Mouse (Mus musculus): ENCODE measurements around the gene Zdhhc23. TPM values are rescaled to one million over a fixed set of nuclear protein-coding genes. Genes with fewer than 3 reads are reported as not detected.

The Zdhhc23 gene
- total and polyA plus RNA-seq, 3 experiments = 3.8 to 53.3 (median 7.8) TPM

DNA sequence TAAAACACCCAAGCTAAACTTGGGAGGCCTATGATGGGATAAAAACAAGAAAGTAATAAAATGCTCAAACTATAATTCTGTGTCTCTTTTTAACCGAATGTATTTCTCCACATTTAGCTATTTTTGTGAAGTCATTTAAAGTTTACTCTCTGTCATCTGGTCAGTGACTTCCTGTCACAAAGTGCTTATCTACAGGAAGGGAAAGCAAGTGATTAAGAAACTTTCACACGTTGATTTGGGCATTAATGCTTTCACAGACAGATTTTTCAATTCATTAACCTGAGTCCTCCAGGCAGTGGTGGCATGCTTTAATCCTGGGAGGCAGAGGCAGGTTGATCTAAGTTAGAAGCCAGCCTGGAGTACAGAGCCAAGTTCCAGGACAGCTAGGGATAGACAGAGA, 49.7 kb upstream of the Zdhhc23 start:
- Histone ChIP-seq H3K27ac (ENCODE audit: control insufficient read depth, low read depth, low read length) (no peak overlapping the region), H3K36me3 (ENCODE audit: control insufficient read depth in 1 of 2, insufficient read depth in 2 of 2, low read length in 2 of 2) (peaks cover 0 to 19% of the 10 kb centered on the region in 2 experiments; a peak in 2 of 4 replicates), H3K27me3 (ENCODE audit: control insufficient read depth in 1 of 2, insufficient read depth in 2 of 2, low read length in 2 of 2) (no peaks in the 10 kb centered on the region), H3K4me3 (ENCODE audit: control insufficient read depth in 1 of 2, insufficient read depth in 1 of 2, low read depth in 2 of 2, low read length in 2 of 2) (no peak overlapping the region), H3K4me1 (ENCODE audit: control insufficient read depth in 1 of 2, insufficient read depth in 2 of 2, low read length in 2 of 2) (peaks cover 0 to 6% of the 10 kb centered on the region in 2 experiments; a peak in 2 of 4 replicates), H3K79me2 (ENCODE audit: control insufficient read depth, insufficient read depth, low read length, poor library complexity) (no peaks in the 10 kb centered on the region), H3K9ac (ENCODE audit: control insufficient read depth, low read depth, low read length, poor library complexity, severe bottlenecking) (no peak overlapping the region), H3K9me3 (replicated peaks; ENCODE audit: insufficient read depth, low read length) (no peaks in the 10 kb centered on the region)
- peak; percentile 37 for DNase-seq (ENCODE audit: low read depth, low spot score)
- TF ChIP-seq GATA1 (IDR thresholded peaks at IDR 0.05; ENCODE audit: low read depth, low read length) (peak; percentile 80), MEF2A (IDR thresholded peaks at IDR 0.05; ENCODE audit: extremely low read depth, insufficient replicate concordance, low read depth, low read length, poor library complexity, severe bottlenecking) (no peak), EP300 (IDR thresholded peaks at IDR 0.05; ENCODE audit: low read depth in 1 of 2, low read length in 2 of 2) (peak; percentile 46 to 49; a peak in 1 of 4 replicates), RCOR1 (IDR thresholded peaks at IDR 0.05; ENCODE audit: low read depth, low read length) (peak; percentile 80), ETS1 (IDR thresholded peaks at IDR 0.05; ENCODE audit: low read depth, low read length) (peak; percentile 82)

- no peak overlapping the region for H3K9ac ChIP-seq (ENCODE audit: control insufficient read depth, low read depth, low read length, poor library complexity, severe bottlenecking)
- H3K9me3 ChIP-seq (replicated peaks; ENCODE audit: insufficient read depth, low read length) = no peaks in the 10 kb centered on the region
- DNase-seq (ENCODE audit: low read depth, low spot score) = no peak
- peaks cover 0 to 6% of the 10 kb centered on the region in 2 experiments; a peak in 2 of 4 replicates for H3K4me1 ChIP-seq (ENCODE audit: control insufficient read depth in 1 of 2, insufficient read depth in 2 of 2, low read length in 2 of 2)
- H3K27ac ChIP-seq (ENCODE audit: control insufficient read depth, low read depth, low read length) = no peak overlapping the region
- TF ChIP-seq MXI1 (IDR thresholded peaks at IDR 0.05; ENCODE audit: low read depth, low read length) (no peak), ELF1 (IDR thresholded peaks at IDR 0.05; ENCODE audit: low read depth, low read length) (no peak)
- no peaks in the 10 kb centered on the region for H3K27me3 ChIP-seq (ENCODE audit: control insufficient read depth in 1 of 2, insufficient read depth in 2 of 2, low read length in 2 of 2)
- H3K36me3 ChIP-seq (ENCODE audit: control insufficient read depth in 1 of 2, insufficient read depth in 2 of 2, low read length in 2 of 2) = peaks cover 0 to 16% of the 10 kb centered on the region in 2 experiments; a peak in 2 of 4 replicates
- no peaks in the 10 kb centered on the region for H3K79me2 ChIP-seq (ENCODE audit: control insufficient read depth, insufficient read depth, low read length, poor library complexity)
- no peak overlapping the region for H3K4me3 ChIP-seq (ENCODE audit: control insufficient read depth in 1 of 2, insufficient read depth in 1 of 2, low read depth in 2 of 2, low read length in 2 of 2)
These were observed 47.2 kb upstream of the Zdhhc23 start for GRCm38 (mm10) chr16:44026822-44027221.

- no peak for TF ChIP-seq POLR2AphosphoS2 (IDR thresholded peaks at IDR 0.05; ENCODE audit: low read length)
- TF ChIP-seq CHD1 (IDR thresholded peaks at IDR 0.05; ENCODE audit: low read depth, low read length) = no peak
- TF ChIP-seq MAFK (IDR thresholded peaks at IDR 0.05; ENCODE audit: borderline replicate concordance, low read depth, low read length) = no peak
- no peak for TF ChIP-seq RAD21 (IDR thresholded peaks at IDR 0.05; ENCODE audit: low read depth, low read length)
- TF ChIP-seq MAX (IDR thresholded peaks at IDR 0.05; ENCODE audit: low read length) = no peak
- TF ChIP-seq HCFC1 (IDR thresholded peaks at IDR 0.05; ENCODE audit: low read depth, low read length) = no peak
- no peak for TF ChIP-seq NRF1 (IDR thresholded peaks at IDR 0.05; ENCODE audit: insufficient read depth, low read depth, low read length, poor library complexity, severe bottlenecking)
- no peak for TF ChIP-seq UBTF (IDR thresholded peaks at IDR 0.05; ENCODE audit: borderline replicate concordance, insufficient read depth, low read depth, low read length)
- TF ChIP-seq ZNF384 (IDR thresholded peaks at IDR 0.05; ENCODE audit: low read depth, low read length) = no peak
- no peak for TF ChIP-seq MXI1 (IDR thresholded peaks at IDR 0.05; ENCODE audit: low read depth, low read length)
- no peak for TF ChIP-seq MAZ (IDR thresholded peaks at IDR 0.05; ENCODE audit: low read depth, low read length)
- no peak for TF ChIP-seq ZMIZ1 (IDR thresholded peaks at IDR 0.05; ENCODE audit: low read depth, low read length)
- TF ChIP-seq SIN3A (IDR thresholded peaks at IDR 0.05; ENCODE audit: low read length) = no peak
- TF ChIP-seq GATA1 (IDR thresholded peaks at IDR 0.05; ENCODE audit: low read depth, low read length) = no peak
- no peak for TF ChIP-seq KAT2A (conservative IDR thresholded peaks at IDR 0.05; ENCODE audit: low read depth, low read length)
- no peak for TF ChIP-seq CHD2 (IDR thresholded peaks at IDR 0.05; ENCODE audit: low read length)
- no peak for TF ChIP-seq SMC3 (IDR thresholded peaks at IDR 0.05; ENCODE audit: low read depth, low read length)
- TF ChIP-seq NELFE (IDR thresholded peaks at IDR 0.05; ENCODE audit: low read depth, low read length) = no peak
- TF ChIP-seq USF1 (IDR thresholded peaks at IDR 0.05; ENCODE audit: low read depth, low read length) = no peak
- TF ChIP-seq ZC3H11A (IDR thresholded peaks at IDR 0.05; ENCODE audit: low read depth, low read length) = no peak
- Histone ChIP-seq H3K27me3 (ENCODE audit: control insufficient read depth in 1 of 2, insufficient read depth in 2 of 2, low read length in 2 of 2) (no peaks in the 10 kb centered on the region), H3K9ac (ENCODE audit: control insufficient read depth, low read depth, low read length, poor library complexity, severe bottlenecking) (no peak overlapping the region), H3K79me2 (ENCODE audit: control insufficient read depth, insufficient read depth, low read length, poor library complexity) (no peaks in the 10 kb centered on the region), H3K4me1 (ENCODE audit: control insufficient read depth in 1 of 2, insufficient read depth in 2 of 2, low read length in 2 of 2) (peaks cover 0 to 6% of the 10 kb centered on the region in 2 experiments; a peak in 2 of 4 replicates), H3K36me3 (ENCODE audit: control insufficient read depth in 1 of 2, insufficient read depth in 2 of 2, low read length in 2 of 2) (peaks cover 0 to 16% of the 10 kb centered on the region in 2 experiments; a peak in 2 of 4 replicates), H3K4me3 (ENCODE audit: control insufficient read depth in 1 of 2, insufficient read depth in 1 of 2, low read depth in 2 of 2, low read length in 2 of 2) (no peak overlapping the region), H3K9me3 (replicated peaks; ENCODE audit: insufficient read depth, low read length) (no peaks in the 10 kb centered on the region), H3K27ac (ENCODE audit: control insufficient read depth, low read depth, low read length) (no peak overlapping the region)
- DNase-seq (ENCODE audit: low read depth, low spot score) = no peak
These were observed 46.6 kb upstream of the Zdhhc23 start for GRCm38 (mm10) chr16:44026210-44026609.
